Mouse (Mus musculus) lung, adult 2 months (tissue): Measurements from ENCODE around the gene Prpf4. TPM values are rescaled to one million over a fixed set of nuclear protein-coding genes. Genes with fewer than 3 reads are reported as not detected.

Experiments
- DNase-seq: peaks from one replicate; pipeline ENCODE4 v3.0.0; 2022
- H3K4me1 ChIP-seq: fragments of 200-500 bp; 2 replicates; pipeline ENCODE4 v1.6.1; 2011; ENCODE audit warnings: low read length; ENCODE audit not compliant: control insufficient read depth, insufficient read depth
- H3K4me3 ChIP-seq: fragments of 200-500 bp; replicated peaks from 2 replicates; pipeline ENCODE3; 2011; ENCODE audit warnings: low read depth, mild to moderate bottlenecking, control low read depth, low read length; ENCODE audit errors: extremely low read depth
- CTCF ChIP-seq: fragments of 200-500 bp; IDR thresholded peaks from 2 replicates; pipeline ENCODE4 v1.5.1; 2011; ENCODE audit warnings: mild to moderate bottlenecking, low read length, control low read depth; ENCODE audit not compliant: insufficient read depth
- POLR2A ChIP-seq: fragments of 200-500 bp; IDR thresholded peaks from 2 replicates; pipeline ENCODE4 v1.6.1; 2011; ENCODE audit warnings: low read depth, mild to moderate bottlenecking, control low read depth, low read length, borderline replicate concordance; ENCODE audit errors: extremely low read depth
- WGBS: fragments of 180-500 bp; shearing (Covaris S2); methylation state at CpG from one replicate; pipeline ENCODE4 v1.1.7; 2018; 5-methylcytosine and 5-hydroxymethylcytosine counted together
- polyA plus RNA-seq: library from polyadenylated mRNA; depleted of rRNA; stranded (reverse); fragments of >200 nt; gene quantifications from 2 replicates; pipeline ENCODE4 v1.2.3, GENCODE M21; 2012

Prpf4 gene
- polyA plus RNA-seq, 1 experiment, result 7.9 TPM

GRCm38 (mm10) chr4:62367586-62367985 is 41.0 kb upstream of the Prpf4 start:
- no peak overlapping the region for H3K4me3 ChIP-seq
- no peak for TF ChIP-seq CTCF
- no peak for TF ChIP-seq POLR2A
- H3K4me1 ChIP-seq, result peaks cover 8% of the 10 kb centered on the region
- no peak for DNase-seq
- WGBS, result 61% methylated on average over 6 of the region's 6 CpGs

GRCm38 (mm10) chr4:62369091-62369490 is 39.5 kb upstream of the Prpf4 start:
- Histone ChIP-seq H3K4me1 (peaks cover 12% of the 10 kb centered on the region), H3K4me3 (no peak overlapping the region)
- DNase-seq, result no peak
- no peak for TF ChIP-seq POLR2A
- WGBS, result 57% methylated on average over 3 of the region's 3 CpGs

GRCm38 (mm10) chr4:62372410-62372809 is 36.2 kb upstream of the Prpf4 start:
- no peak for TF ChIP-seq CTCF
- TF ChIP-seq POLR2A, result no peak
- WGBS, result 60% methylated on average over 1 of the region's 1 CpGs
- peaks cover 7% of the 10 kb centered on the region for H3K4me1 ChIP-seq
- no peak overlapping the region for H3K4me3 ChIP-seq
- DNase-seq, result no peak

- Histone ChIP-seq H3K4me3 (no peak overlapping the region), H3K4me1 (peaks cover 7% of the 10 kb centered on the region)
- WGBS, result 76% methylated on average over 9 of the region's 9 CpGs
- DNase-seq, result no peak
- TF ChIP-seq CTCF, result no peak
- no peak for TF ChIP-seq POLR2A
Observed at GRCm38 (mm10) chr4:62372818-62373520, 35.6 kb upstream of the Prpf4 start.

- Histone ChIP-seq H3K4me3 (no peak overlapping the region), H3K4me1 (peaks cover 7% of the 10 kb centered on the region)
- TF ChIP-seq CTCF, result no peak
- TF ChIP-seq POLR2A, result no peak
- DNase-seq, result no peak
- 38% methylated on average over 7 of the region's 7 CpGs for WGBS
Observed at GRCm38 (mm10) chr4:62373668-62374067, 34.9 kb upstream of the Prpf4 start.

- no peak for DNase-seq
- 48% methylated on average over 4 of the region's 4 CpGs for WGBS
- no peak for TF ChIP-seq POLR2A
- TF ChIP-seq CTCF, result no peak
Observed at GRCm38 (mm10) chr4:62374342-62374741, 34.3 kb upstream of the Prpf4 start.

GRCm38 (mm10) chr4:62376123-62376522 is 32.5 kb upstream of the Prpf4 start:
- no peak for DNase-seq
- Histone ChIP-seq H3K4me1 (peaks cover 7% of the 10 kb centered on the region), H3K4me3 (no peak overlapping the region)
- 83% methylated on average over 2 of the region's 2 CpGs for WGBS
- no peak for TF ChIP-seq CTCF

More at GRCm38 (mm10) chr4:62374342-62374741, 34.3 kb upstream of the Prpf4 start:
- Histone ChIP-seq H3K4me3 (no peak overlapping the region), H3K4me1 (peaks cover 7% of the 10 kb centered on the region)

GRCm38 (mm10) chr4:62379724-62380381 is 28.7 kb upstream of the Prpf4 start:
- H3K4me3 ChIP-seq, result no peak overlapping the region
- WGBS, result 74% methylated on average over 9 of the region's 9 CpGs
- no peak for DNase-seq
- no peaks in the 10 kb centered on the region; the same call in 1 of the 2 replicates for H3K4me1 ChIP-seq
- TF ChIP-seq CTCF, result no peak

- 75% methylated on average over 6 of the region's 6 CpGs for WGBS
- Histone ChIP-seq H3K4me3 (no peak overlapping the region), H3K4me1 (no peaks in the 10 kb centered on the region)
- no peak for DNase-seq
- TF ChIP-seq CTCF, result no peak
- TF ChIP-seq POLR2A, result no peak
Observed at GRCm38 (mm10) chr4:62383207-62383606, 25.4 kb upstream of the Prpf4 start.

GRCm38 (mm10) chr4:62383752-62384151 is 24.8 kb upstream of the Prpf4 start:
- DNase-seq, result no peak
- Histone ChIP-seq H3K4me3 (no peak overlapping the region), H3K4me1 (no peaks in the 10 kb centered on the region)
- 59% methylated on average over 7 of the region's 7 CpGs for WGBS
- no peak for TF ChIP-seq POLR2A
- TF ChIP-seq CTCF, result no peak
